Mouse (Mus musculus) urinary bladder, postnatal 25 days (tissue): ENCODE data around the gene 5730455P16Rik.
"Not testable (repeated sequence)": the region's sequence is repeated elsewhere in the genome, so short reads cannot be mapped to it uniquely, and the experiment has no call there.

Experiments
- DNase-seq: peaks from one replicate; pipeline ENCODE4 v3.0.0; 2022; ENCODE audit warnings: low spot score

5730455P16Rik gene

DNA sequence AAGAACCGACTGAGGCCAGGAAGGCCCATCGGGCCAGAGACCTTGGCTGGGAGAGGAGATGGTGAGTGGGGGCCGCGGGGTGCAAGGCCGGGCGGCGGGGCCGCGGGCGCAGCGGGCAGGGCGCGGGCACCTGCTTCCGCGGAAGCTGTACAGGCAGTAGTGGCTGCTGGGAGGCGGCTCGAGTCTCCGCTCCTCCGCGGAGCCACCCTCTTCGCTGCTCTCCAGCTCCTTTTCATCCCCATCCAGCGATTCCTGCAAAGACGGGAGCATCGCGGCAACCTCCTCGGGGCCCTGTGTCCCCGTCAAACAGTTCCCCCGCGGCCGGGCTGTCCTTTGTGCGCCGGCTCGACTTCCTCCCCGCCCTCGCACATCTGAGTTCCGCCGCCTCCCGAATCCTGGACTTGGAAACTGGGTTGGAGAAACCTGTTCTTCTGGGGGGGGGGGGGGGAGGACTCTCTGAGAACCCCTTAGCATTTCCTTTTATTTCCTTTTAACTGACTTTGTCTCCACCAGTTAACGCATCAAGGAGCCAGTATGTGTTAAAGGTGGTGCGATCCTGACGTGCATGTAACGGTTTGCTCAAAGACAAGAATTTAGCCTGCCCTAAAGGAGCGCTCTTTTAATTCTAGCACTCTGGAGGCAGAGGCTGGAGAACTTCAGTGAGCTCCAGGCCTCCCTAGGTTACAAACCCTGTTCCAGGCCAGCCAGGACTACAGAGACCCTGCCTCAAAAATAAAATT lies at the start of gene 5730455P16Rik:
TSS of gene 5730455P16Rik (minus strand) at position 323 of the 740 bp plus-strand sequence.
- peak; percentile 72 for DNase-seq

DNA sequence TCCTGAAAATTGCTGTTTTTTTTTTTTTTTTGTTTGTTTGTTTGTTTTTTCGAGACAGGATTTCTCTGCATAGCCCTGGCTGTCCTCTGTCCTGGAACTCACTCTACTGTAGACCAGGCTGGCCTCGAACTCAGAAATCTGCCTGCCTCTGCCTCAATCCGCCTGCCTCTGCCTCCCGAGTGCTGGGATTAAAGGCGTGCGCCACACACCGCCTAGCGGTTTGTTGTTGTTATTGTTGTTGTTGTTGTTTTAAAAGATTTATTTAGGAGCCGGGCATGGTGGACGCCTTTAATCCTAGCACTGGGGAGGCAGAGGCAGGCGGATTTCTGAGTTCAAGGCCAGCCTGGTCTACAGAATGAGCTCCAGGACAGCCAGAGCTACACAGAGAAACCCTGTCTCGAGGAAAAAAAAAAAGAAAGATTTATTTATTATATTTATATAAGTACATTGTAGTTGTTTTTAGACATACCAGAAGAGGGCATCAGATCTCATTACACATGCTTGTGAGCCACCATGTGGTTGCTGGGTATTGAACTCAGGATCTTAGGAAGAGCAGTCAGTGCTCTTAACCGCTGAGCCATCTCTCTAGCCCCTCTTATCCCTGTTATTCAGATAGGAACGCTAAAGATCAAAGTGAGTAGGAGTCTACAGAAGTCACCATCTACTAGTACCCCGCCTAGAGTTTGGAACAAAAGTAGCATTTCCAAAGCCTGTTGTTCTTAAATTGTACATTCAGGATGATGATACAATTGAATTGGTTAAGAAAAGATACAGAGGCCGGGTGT lies 48.4 kb upstream of the 5730455P16Rik start:
- DNase-seq: not testable (repeated sequence)

- no peak for DNase-seq
Observed at GRCm38 (mm10) chr11:80425247-80425778, 47.5 kb upstream of the 5730455P16Rik start.

DNA sequence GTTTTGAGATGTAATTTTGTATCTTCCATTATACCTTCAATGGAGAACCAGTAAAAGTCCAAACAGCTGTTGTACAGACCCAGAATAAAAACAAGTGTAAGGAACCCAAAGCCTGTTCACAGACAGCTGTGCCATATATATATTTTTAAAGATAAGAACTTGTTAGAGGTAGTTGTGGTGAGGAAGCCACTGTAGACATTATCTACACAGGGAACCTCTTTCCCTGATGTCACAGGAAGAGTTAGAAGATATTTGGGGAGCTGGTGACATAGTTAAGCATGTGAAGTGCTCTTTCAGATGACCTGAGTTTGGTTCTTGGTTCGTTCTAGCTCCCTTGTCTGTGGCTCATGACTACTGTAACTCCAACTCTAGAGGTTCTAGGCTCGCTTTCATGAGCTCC lies 46.9 kb upstream of the 5730455P16Rik start:
- DNase-seq: no peak

- DNase-seq: no peak
Observed at GRCm38 (mm10) chr11:80421421-80422047, 43.7 kb upstream of the 5730455P16Rik start.

DNA sequence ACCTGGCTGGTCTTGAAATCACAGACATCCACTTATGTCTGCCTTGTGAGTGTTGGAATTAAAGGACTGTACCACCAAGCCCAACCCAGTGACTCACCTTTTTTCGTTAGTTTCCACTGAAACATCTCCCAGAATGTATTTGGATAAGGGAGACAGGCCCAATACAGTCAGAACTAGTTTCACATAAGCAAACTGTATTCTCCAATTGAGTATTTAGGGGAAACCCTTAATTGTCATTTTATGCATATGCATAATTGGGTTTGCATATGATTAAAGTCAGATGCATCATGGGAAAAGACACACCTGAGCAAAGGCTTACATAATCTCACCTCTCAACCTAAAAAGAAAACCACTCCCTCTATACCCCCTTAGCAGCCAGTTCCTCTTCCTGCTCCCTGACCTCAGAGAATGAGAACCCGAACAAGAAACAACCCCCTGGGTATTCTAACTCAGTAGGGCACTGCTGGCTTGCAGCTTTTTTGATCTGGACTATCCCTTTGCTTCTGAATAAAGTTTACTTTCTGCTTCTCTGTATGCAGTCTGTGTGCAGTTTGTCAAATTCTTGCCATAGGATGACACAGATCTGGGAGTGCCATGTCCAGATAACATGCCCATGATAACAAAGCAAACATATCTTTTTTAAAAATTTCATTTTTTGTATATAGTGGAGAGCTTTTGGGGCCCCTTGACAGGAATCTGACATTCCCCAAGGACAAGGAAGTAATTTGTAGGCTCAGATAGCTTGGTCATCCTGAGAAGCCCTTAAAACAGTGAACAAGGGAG lies 42.6 kb upstream of the 5730455P16Rik start:
- DNase-seq: no peak

DNA sequence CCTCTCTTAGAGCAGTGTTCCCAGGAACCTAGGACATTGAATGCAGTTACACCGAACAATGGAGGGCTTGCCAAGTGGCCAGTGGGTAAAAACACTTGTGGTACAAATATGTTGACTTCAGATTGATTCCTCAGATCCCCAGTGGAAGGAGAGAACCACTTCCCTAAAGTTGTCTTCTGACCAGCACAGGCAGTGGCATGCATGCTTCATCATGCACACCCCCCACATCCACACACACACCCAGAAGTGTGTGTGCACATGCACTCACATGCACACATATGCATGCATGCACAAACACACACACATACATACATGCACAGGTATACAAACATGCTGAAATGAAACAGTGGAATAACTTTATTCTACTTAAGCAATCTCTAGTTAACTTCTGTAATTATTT lies 41.9 kb upstream of the 5730455P16Rik start:
- no peak for DNase-seq

- no peak for DNase-seq
Observed at GRCm38 (mm10) chr11:80417085-80417484, 39.3 kb upstream of the 5730455P16Rik start.

- DNase-seq: no peak
Observed at GRCm38 (mm10) chr11:80410377-80410776, 32.5 kb upstream of the 5730455P16Rik start.

GRCm38 (mm10) chr11:80407878-80408277 lies 30.0 kb upstream of the 5730455P16Rik start:
- DNase-seq: not testable (repeated sequence)

GRCm38 (mm10) chr11:80396617-80397016 lies 18.8 kb upstream of the 5730455P16Rik start:
- no peak for DNase-seq

GRCm38 (mm10) chr11:80395930-80396329 lies 18.1 kb upstream of the 5730455P16Rik start:
- DNase-seq: no peak

DNA sequence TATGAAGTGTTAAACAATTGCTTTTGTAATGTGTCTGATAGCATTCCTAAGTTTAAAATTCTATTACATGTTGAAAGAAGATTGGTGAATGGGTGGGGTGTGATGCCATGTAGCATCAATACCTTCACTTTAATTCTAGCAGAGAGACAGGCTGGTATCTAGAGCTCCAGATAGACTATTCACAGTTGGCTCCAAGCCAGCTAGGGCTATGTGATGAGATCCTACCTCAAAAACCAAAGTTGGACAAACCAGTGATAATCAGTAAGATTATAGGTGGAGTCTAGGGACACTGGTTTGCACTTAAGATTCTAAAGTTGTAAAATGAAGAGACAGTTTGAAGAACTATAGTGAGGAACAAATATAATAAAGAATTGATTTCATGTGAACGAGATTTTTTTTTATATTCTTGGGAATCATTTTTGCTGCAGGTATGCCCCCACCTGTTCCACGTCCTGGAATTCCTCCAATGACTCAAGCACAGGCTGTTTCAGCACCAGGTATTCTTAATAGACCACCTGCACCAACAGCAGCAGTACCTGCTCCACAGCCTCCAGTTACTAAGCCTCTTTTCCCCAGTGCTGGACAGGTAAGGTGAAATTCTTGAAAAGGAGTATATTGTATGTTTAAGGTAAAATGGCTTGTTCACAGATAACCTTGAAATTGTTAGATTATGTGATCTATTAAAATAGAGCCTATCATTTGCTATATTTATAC lies 13.7 kb upstream of the 5730455P16Rik start:
- no peak for DNase-seq

DNA sequence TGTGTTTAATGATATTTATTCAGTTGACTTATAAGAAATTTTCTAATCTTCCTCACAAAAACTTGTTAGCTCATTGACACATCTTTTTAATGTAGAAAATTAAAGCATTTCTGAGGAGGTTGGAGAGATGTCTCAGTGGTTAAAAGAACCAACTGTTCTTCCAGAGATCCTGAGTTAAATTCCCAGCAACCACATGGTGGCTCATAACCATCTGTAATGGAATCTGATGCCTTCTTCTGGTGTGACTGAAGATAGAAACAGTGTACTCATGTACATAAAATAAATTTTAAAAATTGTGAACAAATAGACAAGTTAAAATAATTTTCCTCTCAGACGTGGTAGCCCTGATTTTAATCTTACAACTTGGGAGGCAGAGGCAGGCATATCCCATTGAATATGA lies 12.1 kb upstream of the 5730455P16Rik start:
- DNase-seq: no peak

DNA sequence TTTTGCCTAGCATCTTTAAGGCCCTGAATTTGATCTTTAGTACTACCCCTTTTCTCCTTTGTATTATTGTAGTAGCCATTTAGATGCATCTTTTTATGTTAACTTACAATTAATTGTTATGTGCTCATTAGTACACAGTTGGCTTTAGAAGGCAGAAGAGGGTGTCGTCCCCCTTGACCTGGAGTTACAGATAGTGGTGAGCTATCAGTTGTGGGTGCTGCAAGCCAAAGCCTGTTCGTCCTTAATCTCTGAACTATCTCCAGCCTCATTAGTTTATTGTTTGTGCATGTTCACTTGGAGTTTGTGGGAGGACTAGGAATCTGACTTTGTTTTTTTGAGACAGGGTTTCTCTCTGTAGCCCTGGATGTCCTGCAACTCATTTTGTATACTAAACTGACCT lies 9.0 kb upstream of the 5730455P16Rik start:
- DNase-seq: no peak

GRCm38 (mm10) chr11:80385055-80385454 lies 7.2 kb upstream of the 5730455P16Rik start:
- DNase-seq: no peak

- DNase-seq: no peak
Observed at GRCm38 (mm10) chr11:80384461-80384860, 6.6 kb upstream of the 5730455P16Rik start.

DNA sequence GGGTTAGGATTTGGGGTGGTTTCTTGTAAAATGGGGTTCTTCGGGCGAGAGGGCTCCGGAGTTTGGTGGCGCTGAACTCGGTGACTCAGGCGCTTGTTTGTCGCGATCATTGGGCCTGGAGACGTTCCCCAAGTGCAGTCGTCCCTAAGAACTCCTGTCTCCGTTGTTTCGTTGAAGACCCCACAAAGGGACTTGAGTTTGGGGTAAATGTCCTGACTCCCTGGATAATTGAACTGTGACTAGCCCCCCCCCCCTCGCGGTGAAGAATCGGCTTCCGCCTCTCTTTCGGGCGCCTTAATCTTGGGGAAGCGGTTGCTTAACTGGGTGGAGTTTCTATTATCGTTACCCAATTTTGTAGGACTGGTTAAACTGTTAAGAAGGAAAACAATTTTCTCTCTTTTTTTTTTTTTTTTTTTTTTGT lies 5.8 kb upstream of the 5730455P16Rik start:
- no peak for DNase-seq

DNA sequence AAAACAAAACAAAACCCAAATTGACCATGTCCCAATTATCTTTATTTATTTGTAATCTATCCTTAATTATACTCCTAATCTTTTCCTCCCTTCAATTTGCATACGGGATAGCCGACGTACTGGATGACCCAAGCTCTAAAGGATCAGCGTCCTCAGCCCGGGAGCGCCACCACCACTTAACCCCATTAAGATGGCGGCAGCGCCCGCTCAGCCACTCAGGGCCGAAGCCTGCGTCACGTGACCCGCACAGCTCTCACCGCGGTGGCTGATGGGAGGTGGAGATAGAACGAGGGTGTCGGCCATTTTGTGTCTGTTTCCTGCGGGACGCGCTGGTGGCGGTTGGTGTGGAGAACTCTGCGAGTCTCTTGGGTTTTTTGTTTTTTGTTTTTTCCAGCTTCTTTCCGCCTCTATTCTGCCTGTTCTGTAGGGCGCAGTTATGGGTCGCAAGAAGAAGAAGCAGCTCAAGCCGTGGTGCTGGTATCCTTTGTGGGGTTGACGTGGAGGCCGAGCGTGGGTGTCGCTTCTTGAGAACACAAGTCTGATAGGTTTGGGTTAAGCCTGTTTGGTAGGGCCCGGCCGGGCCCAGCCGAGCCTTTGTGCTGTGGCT lies 5.3 kb upstream of the 5730455P16Rik start, which contains the start of gene Zfp207:
TSS of gene Zfp207 (plus strand) at position 261 of the 607 bp plus-strand sequence.
- DNase-seq: peak; percentile 94

- DNase-seq: peak; percentile 19
Observed at GRCm38 (mm10) chr11:80382626-80383018, 4.8 kb upstream of the 5730455P16Rik start.
